Mouse (Mus musculus) monocyte, adult 59 days (primary cell): Measurements from ENCODE around the gene Sspo. TPM values are rescaled to one million over a fixed set of nuclear protein-coding genes. Genes with fewer than 3 reads are reported as not detected.

Source experiments
- total RNA-seq, 2 experiments: library from RNA; stranded (reverse); gene quantifications; one replicate each; pipeline ENCODE4 v1.2.4; 2023

Sspo gene
- total RNA-seq = under 1 TPM; 0.52 TPM

GRCm38 (mm10) chr6:48447929-48448328 is at the start of gene Sspo:
Sspo (plus strand) TSS chr6:48448229.

DNA sequence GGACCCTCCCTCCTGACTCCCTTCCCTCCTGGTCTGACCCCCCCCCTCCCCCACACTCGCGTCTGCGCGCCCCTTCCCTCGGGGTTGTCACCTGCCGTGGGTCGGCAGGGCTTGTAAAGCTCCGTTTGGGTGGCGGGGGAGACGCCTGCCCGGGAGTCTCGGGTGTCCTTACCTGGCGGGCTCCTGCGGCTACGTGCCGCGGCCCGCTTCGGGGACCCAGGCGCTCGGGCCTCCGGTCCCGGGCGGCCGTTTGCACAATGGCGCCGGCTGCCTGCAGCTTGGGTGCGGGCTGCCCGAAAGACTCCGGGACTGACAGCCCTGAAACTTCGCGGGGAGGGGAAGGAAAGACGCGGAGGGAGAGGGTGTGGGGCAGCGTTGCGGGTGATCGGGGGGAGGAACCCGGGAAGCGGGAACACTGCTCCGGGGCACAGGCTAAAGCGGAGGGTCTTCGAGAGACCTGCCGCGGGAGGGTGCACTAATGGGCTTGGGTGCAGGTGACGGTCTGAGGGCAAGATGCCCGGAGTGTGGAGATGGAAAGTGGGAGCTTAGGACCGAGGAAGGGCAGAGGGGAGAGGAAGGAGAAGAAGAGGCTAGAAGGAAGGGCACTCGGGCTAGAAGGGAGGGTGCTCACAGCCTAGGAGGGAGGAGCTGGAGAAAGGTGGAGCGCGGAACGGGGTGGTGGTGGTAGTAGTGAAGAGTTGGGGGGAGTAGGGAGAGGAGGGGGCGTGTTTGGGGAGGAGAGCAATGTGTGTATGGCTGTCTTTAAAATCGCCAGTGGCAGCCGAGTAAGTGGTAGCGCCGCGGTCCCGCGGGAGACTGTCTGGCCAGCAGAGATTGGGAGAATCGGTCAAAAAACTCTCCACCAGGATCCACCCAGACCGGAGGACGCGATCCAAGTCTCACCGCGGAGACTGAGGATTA is 2.6 kb upstream of the Sspo start, which contains the start of gene Zfp467:
Gene Zfp467 (minus strand): TSS at position 645 of the 921 bp plus-strand sequence.

DNA sequence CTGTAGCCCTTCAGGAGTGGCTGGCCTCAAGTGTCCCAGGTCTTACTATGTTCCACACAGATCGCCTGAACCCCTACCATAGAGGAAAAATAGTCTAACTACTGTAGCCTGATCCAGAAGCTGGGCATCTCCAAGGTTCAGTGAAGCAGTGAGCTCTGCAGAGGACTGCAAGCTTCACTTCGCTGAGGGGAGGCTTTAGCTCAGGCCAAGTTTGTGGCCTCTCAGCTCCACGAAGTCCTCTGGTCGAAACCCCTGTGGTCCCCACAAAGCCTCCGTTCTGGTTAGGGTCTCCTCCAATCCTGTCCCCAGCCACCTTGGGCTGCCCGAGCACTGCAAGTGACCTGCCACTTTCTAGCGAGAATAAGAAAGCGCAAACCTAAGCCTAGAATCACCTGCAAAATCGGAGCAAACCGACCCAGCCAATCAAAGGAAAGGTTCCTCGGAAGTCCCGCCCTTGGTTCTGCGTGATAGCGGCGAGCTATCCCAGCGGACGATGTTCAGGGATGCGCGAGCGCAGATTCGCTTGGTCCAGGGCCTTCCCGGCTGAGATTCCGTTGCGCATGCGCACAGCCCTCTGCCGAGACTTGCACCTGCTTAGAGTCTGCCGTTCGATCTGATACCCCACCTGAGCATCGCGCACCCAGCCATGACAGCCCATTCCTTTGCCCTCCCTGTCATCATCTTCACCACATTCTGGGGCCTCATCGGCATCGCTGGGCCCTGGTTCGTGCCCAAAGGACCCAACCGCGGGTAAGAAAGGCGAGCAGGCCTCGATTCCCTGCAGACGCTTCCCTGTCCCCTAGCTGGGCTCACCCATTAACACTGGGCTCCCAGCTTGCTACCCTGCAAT is 89.3 kb downstream of the Sspo start, which contains the start of gene Atp6v0e2:
Gene Atp6v0e2 (plus strand): TSS at position 511 of the 850 bp plus-strand sequence.

Other genes starting within 250 kb of the Sspo start
- 1 to 10 TPM; 1.2 to 2.0 TPM for gene Krba1, start 52.6 kb upstream of the Sspo start, total RNA-seq
- 10 to 100 TPM; 49.1 to 56.8 TPM for gene Zfp467, start 2.4 kb upstream of the Sspo start, total RNA-seq
- 1 to 10 TPM; 1.4 to 2.6 TPM for gene Atp6v0e2, start 89.4 kb downstream of the Sspo start, total RNA-seq
- 10 to 100 TPM; 53.5 to 56.8 TPM for gene Lrrc61, start 106.6 kb downstream of the Sspo start, total RNA-seq
- gene Rarres2, start 124.6 kb downstream of the Sspo start, total RNA-seq = 1 to 10 TPM; 1.7 to 2.6 TPM
- gene Gm45021, start 141.4 kb downstream of the Sspo start, total RNA-seq = not detected
- gene Repin1, start 145.7 kb downstream of the Sspo start, total RNA-seq = 1 to 10 TPM; 8.3 to 9.3 TPM
- gene Gm44965, start 145.7 kb downstream of the Sspo start, total RNA-seq = not detected
- 1 to 10 TPM; 2.7 to 3.6 TPM for gene Zfp775, start 153.8 kb downstream of the Sspo start, total RNA-seq
- gene AI854703, start 178.5 kb downstream of the Sspo start, total RNA-seq = not detected
- gene Gimap8, start 199.0 kb downstream of the Sspo start, total RNA-seq = under 1 TPM; 0.39 to 0.89 TPM
- gene Gimap9, start 227.9 kb downstream of the Sspo start, total RNA-seq = 1 to 10 TPM in 1 of 2 experiments, under 1 TPM in 1; 1.00 to 1.4 TPM
- gene Gimap4, start 236.3 kb downstream of the Sspo start, total RNA-seq = 1 to 10 TPM in 1 of 2 experiments, under 1 TPM in 1; 0.82 to 2.7 TPM